Mouse (Mus musculus) CD4-positive naive resting alpha-beta T cell, adult 76 days (primary cell): ENCODE data around the gene Il22ra1. TPM values are rescaled to one million over a fixed set of nuclear protein-coding genes. Genes with fewer than 3 reads are reported as not detected.

Experiments
- total RNA-seq: library from RNA; stranded (reverse); gene quantifications from one replicate; pipeline ENCODE4 v1.2.4, GENCODE M21; 2023

The Il22ra1 gene
- total RNA-seq, result not detected

GRCm38 (mm10) chr4:135727817-135728216, at the start of gene Il22ra1:
TSS of gene Il22ra1 (plus strand) at chr4:135728172.

DNA sequence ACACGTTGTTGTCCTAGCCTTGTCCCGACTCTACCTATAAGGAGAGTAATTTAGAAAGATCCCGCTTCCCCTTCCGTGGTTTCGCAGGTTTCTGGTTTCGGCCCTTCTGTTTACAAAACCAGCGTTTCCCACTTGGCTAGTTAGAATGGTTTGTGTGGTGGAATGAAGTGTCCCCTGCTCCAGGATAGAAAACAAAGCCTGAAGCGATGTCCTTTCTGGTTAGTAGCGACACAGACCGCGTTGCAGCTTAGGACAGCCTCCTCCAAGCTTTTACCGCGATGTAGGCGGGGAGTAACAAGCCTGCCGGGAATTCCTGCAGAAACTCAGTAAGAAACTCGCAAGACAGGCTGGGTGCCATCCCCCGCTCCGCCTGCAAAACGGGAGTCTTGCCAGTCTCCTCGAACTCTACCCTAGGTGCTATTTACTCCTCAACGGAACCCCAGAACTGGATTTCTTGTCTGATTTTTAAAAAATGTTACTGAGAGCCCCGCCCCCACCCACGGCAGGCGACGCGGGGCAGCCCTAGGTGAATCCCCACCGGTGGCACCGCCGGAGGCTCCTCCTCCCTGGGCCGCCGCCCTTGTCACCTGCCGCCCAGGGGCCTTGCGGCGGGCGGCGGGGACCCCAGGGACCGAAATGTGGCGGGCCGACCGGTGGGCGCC, 41.9 kb upstream of the Il22ra1 start, which contains the start of gene Ifnlr1:
Ifnlr1 (plus strand) TSS at position 382 of the 662 bp plus-strand sequence.

DNA sequence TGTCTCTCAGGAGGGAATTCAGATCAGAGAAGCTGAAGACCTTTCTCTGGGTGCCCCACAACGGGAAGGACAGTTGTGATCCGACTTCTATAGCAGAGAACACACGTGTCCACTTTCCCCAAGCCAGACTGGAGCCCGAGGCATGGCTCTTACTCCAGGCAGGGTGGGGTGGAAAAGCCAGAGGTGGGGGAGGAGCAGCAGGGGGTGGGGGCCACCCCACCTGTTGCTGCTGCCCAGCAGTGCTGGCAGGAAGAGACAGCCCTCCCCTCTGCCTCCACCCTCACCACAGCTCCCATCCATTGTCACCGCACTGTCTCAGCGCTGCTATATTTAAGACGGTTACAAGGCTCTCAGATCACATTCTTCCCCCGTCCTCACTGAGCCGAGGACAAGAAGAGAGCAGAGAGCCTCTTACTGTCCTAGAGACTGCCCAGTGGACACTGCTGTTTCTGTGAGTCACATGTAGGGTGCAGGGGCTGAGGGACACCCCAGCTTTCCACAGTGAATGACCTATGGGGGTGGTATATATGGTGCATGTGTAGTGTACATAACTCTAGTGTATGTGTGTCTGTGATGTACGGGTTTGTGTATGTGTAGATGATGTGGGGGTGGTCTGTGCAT, 31.5 kb downstream of the Il22ra1 start, which contains the start of gene Myom3:
Myom3 (plus strand) TSS at position 360 of the 621 bp plus-strand sequence.

Other genes with a start within 250 kb of the Il22ra1 start
- gene Stpg1, start 233.4 kb upstream of the Il22ra1 start, total RNA-seq, result not detected
- gene Nipal3, start 233.1 kb upstream of the Il22ra1 start, total RNA-seq, result 54.1 TPM
- not detected for gene Grhl3, start 154.5 kb upstream of the Il22ra1 start, total RNA-seq
- not detected for gene Ifnlr1, start 41.9 kb upstream of the Il22ra1 start, total RNA-seq
- gene Myom3, start 31.5 kb downstream of the Il22ra1 start, total RNA-seq, result not detected
- gene Srsf10, start 127.6 kb downstream of the Il22ra1 start, total RNA-seq, result 163 TPM
- 85.2 TPM for gene Pnrc2, start 145.7 kb downstream of the Il22ra1 start, total RNA-seq
- 20.3 TPM for gene Cnr2, start 167.2 kb downstream of the Il22ra1 start, total RNA-seq
- 49.2 TPM for gene Fuca1, start 192.6 kb downstream of the Il22ra1 start, total RNA-seq
- gene Hmgcl, start 218.3 kb downstream of the Il22ra1 start, total RNA-seq, result 27.3 TPM
- 6.7 TPM for gene Gale, start 235.6 kb downstream of the Il22ra1 start, total RNA-seq
- 95.1 TPM for gene Lypla2, start 244.5 kb downstream of the Il22ra1 start, total RNA-seq